In the genomic region with DNA sequence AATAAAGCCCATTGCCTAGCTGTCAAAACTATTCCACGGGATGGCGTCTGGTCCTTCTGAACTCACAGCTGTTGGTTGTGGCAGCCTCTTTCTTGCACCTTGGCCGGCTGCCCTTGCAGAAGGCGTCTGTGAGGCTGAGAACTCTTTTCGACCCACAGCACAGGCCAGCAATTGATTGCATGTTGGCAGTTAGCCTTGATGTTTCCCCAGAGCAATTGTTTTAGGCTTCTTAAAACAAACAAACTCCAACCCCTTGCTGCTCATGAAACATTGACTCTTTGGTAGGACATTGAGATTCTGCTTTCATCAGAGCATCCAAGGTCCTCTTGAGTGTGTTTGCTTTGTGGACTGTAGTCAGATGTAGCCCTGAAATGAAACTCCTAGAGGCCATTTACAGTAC, we compare ENCODE assay signal across 8 mouse cellular contexts. TPM values are rescaled to one million over a fixed set of nuclear protein-coding genes. Genes with fewer than 3 reads are reported as not detected.
DNase-seq lines count a peak whose midpoint lies in the region; ATAC-seq and TF ChIP-seq lines count a peak whose summit lies in the region.
"Had no signal": no experiment of that assay in that cellular context is flagged by ENCODE, and none has a peak within 500 bp of the region (broad histone marks: within the 10 kb centered on the region; RNA-seq: fewer than 3 reads in every experiment).

No protein-coding gene starts in this region.

- intact Hi-C loops in left cerebral cortex, postnatal 25 days (cut with DNase I) = no loop called here

- peak; percentile 85 for DNase-seq in midbrain, postnatal 0 days (ENCODE audit: low spot score)
- no peak for DNase-seq in midbrain, embryonic 10.5 days (ENCODE audit: low spot score)
- peak; percentile 56 to 68 for DNase-seq in frontal cortex, postnatal 10 days (ENCODE audit: low spot score in 2 of 2)
- DNase-seq in heart, postnatal 4 days = peak; percentile 85
- peak; percentile 42 to 66 for DNase-seq in left cerebral cortex, postnatal 25 days (ENCODE audit: low spot score in 2 of 2)
- DNase-seq in stomach, postnatal 0 days (ENCODE audit: low spot score) = no peak

- H3K36me3 ChIP-seq in midbrain, postnatal 0 days (ENCODE audit: insufficient read depth, low read length) = no peaks in the 10 kb centered on the region
- H3K36me3 ChIP-seq in midbrain, embryonic 10.5 days = no peaks in the 10 kb centered on the region
- H3K36me3 ChIP-seq in stomach, postnatal 0 days (ENCODE audit: control insufficient read depth, insufficient read depth, low read length) = no peaks in the 10 kb centered on the region
- no peaks in the 10 kb centered on the region for H3K36me3 ChIP-seq in midbrain, embryonic 13.5 days

- H3K4me3 ChIP-seq in midbrain, postnatal 0 days (ENCODE audit: low read depth, low read length) = no peak overlapping the region
- no peak overlapping the region for H3K4me3 ChIP-seq in midbrain, embryonic 10.5 days
- H3K4me3 ChIP-seq in stomach, postnatal 0 days (ENCODE audit: low read depth, low read length) = no peak overlapping the region
- no peak overlapping the region for H3K4me3 ChIP-seq in midbrain, embryonic 13.5 days (replicated peaks)

- H3K4me1 ChIP-seq in midbrain, postnatal 0 days (ENCODE audit: insufficient read depth, low read length) = no peaks in the 10 kb centered on the region
- no peaks in the 10 kb centered on the region for H3K4me1 ChIP-seq in midbrain, embryonic 10.5 days
- H3K4me1 ChIP-seq in stomach, postnatal 0 days (replicated peaks; ENCODE audit: control insufficient read depth, insufficient read depth) = no peaks in the 10 kb centered on the region; the same call in 1 of the 2 replicates
- H3K4me1 ChIP-seq in midbrain, embryonic 13.5 days (replicated peaks) = no peaks in the 10 kb centered on the region

- no peak for ATAC-seq in midbrain, postnatal 0 days (ENCODE audit: low FRiP score)
- ATAC-seq in stomach, postnatal 0 days (ENCODE audit: low FRiP score, low TSS enrichment) = peak; percentile 57; the same call in 1 of the 2 replicates
- ATAC-seq in midbrain, embryonic 13.5 days = no peak

- no peak; the same call in 1 of the 2 replicates for TF ChIP-seq CTCF in midbrain, postnatal 0 days (IDR thresholded peaks at IDR 0.05)
- TF ChIP-seq CTCF in stomach, postnatal 0 days (IDR thresholded peaks at IDR 0.05; ENCODE audit: low read depth) = no peak; the same call in 1 of the 2 replicates

- no peak for TF ChIP-seq EP300 in stomach, postnatal 0 days (optimal IDR thresholded peaks at IDR 0.05)

- no peaks in the 10 kb centered on the region for H3K9me3 ChIP-seq in midbrain, postnatal 0 days (ENCODE audit: low read length)
- no peaks in the 10 kb centered on the region for H3K9me3 ChIP-seq in midbrain, embryonic 10.5 days (replicated peaks)
- H3K9me3 ChIP-seq in stomach, postnatal 0 days (ENCODE audit: control insufficient read depth, low read length) = no peaks in the 10 kb centered on the region
- no peaks in the 10 kb centered on the region for H3K9me3 ChIP-seq in midbrain, embryonic 13.5 days

- no peak overlapping the region for H3K4me2 ChIP-seq in midbrain, postnatal 0 days (ENCODE audit: low read depth, low read length, poor library complexity, severe bottlenecking)
- no peak overlapping the region for H3K4me2 ChIP-seq in stomach, postnatal 0 days (replicated peaks; ENCODE audit: low read depth)
- no peak overlapping the region for H3K4me2 ChIP-seq in midbrain, embryonic 13.5 days (replicated peaks)

- 74% methylated on average over 5 of the region's 5 CpGs for WGBS in midbrain, postnatal 0 days
- WGBS in midbrain, embryonic 10.5 days = 84% methylated on average over 5 of the region's 5 CpGs
- 35% methylated on average over 5 of the region's 5 CpGs for WGBS in stomach, postnatal 0 days
- 80% methylated on average over 5 of the region's 5 CpGs for WGBS in midbrain, embryonic 13.5 days

- no peaks in the 10 kb centered on the region for H3K27me3 ChIP-seq in midbrain, postnatal 0 days (ENCODE audit: insufficient read depth, low read length)
- H3K27me3 ChIP-seq in midbrain, embryonic 10.5 days (ENCODE audit: low read depth, poor library complexity, severe bottlenecking) = no peaks in the 10 kb centered on the region
- no peaks in the 10 kb centered on the region for H3K27me3 ChIP-seq in stomach, postnatal 0 days (ENCODE audit: control insufficient read depth, insufficient read depth, low read length)
- no peaks in the 10 kb centered on the region for H3K27me3 ChIP-seq in midbrain, embryonic 13.5 days

- no peak overlapping the region for H3K9ac ChIP-seq in midbrain, postnatal 0 days (replicated peaks; ENCODE audit: low read length, poor library complexity, severe bottlenecking)
- no peak overlapping the region for H3K9ac ChIP-seq in stomach, postnatal 0 days (ENCODE audit: low read length)
- H3K9ac ChIP-seq in midbrain, embryonic 13.5 days (replicated peaks) = no peak overlapping the region

- no peak overlapping the region for H3K27ac ChIP-seq in midbrain, postnatal 0 days (ENCODE audit: low read depth, low read length)
- H3K27ac ChIP-seq in midbrain, embryonic 10.5 days (replicated peaks) = no peak overlapping the region
- no peak overlapping the region for H3K27ac ChIP-seq in stomach, postnatal 0 days (replicated peaks)
- no peak overlapping the region for H3K27ac ChIP-seq in midbrain, embryonic 13.5 days

RNA-seq across cellular contexts. Expression of a gene that starts 33.2 kb away (rescaled TPM):
- 1.3 and 1.5 TPM in 2 replicates for total RNA-seq in midbrain, postnatal 0 days (2014; rRNA removed)
- 1.00 and 1.1 TPM in 2 replicates for polyA plus RNA-seq in midbrain, postnatal 0 days (2015; fragmentation: Nextera tagmentation; extraction: Ambion mirVana)
- polyA plus RNA-seq in midbrain, embryonic 10.5 days (2016; fragmentation: Nextera tagmentation; extraction: Ambion mirVana) = 8.1 and 9.9 TPM in 2 replicates
- 1 to 10 TPM; 6.9 to 9.1 TPM for total RNA-seq in heart, postnatal 4 days (2021)
- total RNA-seq in left cerebral cortex, postnatal 25 days (2021) = 1 to 10 TPM; 1.8 to 2.2 TPM
- polyA plus RNA-seq in stomach, postnatal 0 days (2015; fragmentation: Nextera tagmentation; extraction: Ambion mirVana) = 31.6 and 34.3 TPM in 2 replicates
- polyA plus RNA-seq in midbrain, embryonic 13.5 days (2015; fragmentation: Nextera tagmentation; extraction: Ambion mirVana) = 2.5 and 2.6 TPM in 2 replicates

RNA-seq across cellular contexts. Expression of a gene that starts 46.7 kb away (rescaled TPM):
- total RNA-seq in midbrain, postnatal 0 days (2014; rRNA removed) = 150 and 173 TPM in 2 replicates
- polyA plus RNA-seq in midbrain, postnatal 0 days (2015; fragmentation: Nextera tagmentation; extraction: Ambion mirVana) = 199 and 224 TPM in 2 replicates
- polyA plus RNA-seq in midbrain, embryonic 10.5 days (2016; fragmentation: Nextera tagmentation; extraction: Ambion mirVana) = 795 and 858 TPM in 2 replicates
- 100 to 1,000 TPM; 104 to 109 TPM for total RNA-seq in heart, postnatal 4 days (2021)
- total RNA-seq in left cerebral cortex, postnatal 25 days (2021) = 100 to 1,000 TPM; 109 to 111 TPM
- polyA plus RNA-seq in stomach, postnatal 0 days (2015; fragmentation: Nextera tagmentation; extraction: Ambion mirVana) = 208 and 212 TPM in 2 replicates
- polyA plus RNA-seq in midbrain, embryonic 13.5 days (2015; fragmentation: Nextera tagmentation; extraction: Ambion mirVana) = 565 and 592 TPM in 2 replicates

RNA-seq across cellular contexts. Expression of a gene that starts 46.8 kb away (rescaled TPM):
- 0.11 TPM in 1 of 2 replicates, not detected in the other for total RNA-seq in midbrain, postnatal 0 days (2014; rRNA removed)
- 0.06 and 0.12 TPM in 2 replicates for polyA plus RNA-seq in midbrain, postnatal 0 days (2015; fragmentation: Nextera tagmentation; extraction: Ambion mirVana)
- 0.06 and 0.19 TPM in 2 replicates for polyA plus RNA-seq in midbrain, embryonic 10.5 days (2016; fragmentation: Nextera tagmentation; extraction: Ambion mirVana)
- total RNA-seq in heart, postnatal 4 days (2021) = not detected
- under 1 TPM in 1 of 2 experiments, not detected in 1; 0.28 TPM for total RNA-seq in left cerebral cortex, postnatal 25 days (2021)
- 0.05 TPM in 2 replicates for polyA plus RNA-seq in stomach, postnatal 0 days (2015; fragmentation: Nextera tagmentation; extraction: Ambion mirVana)
- 0.07 and 0.23 TPM in 2 replicates for polyA plus RNA-seq in midbrain, embryonic 13.5 days (2015; fragmentation: Nextera tagmentation; extraction: Ambion mirVana)
- polyA plus RNA-seq: small intestine, adult 2 months had no signal

Comparison
In these comparisons a context has a peak if more than half of its experiments do, and no peak if none do; other contexts are left out.
1. DNase-seq: peak in midbrain, postnatal 0 days (single experiment), frontal cortex, postnatal 10 days (2 of 2), heart, postnatal 4 days (single experiment) and left cerebral cortex, postnatal 25 days (2 of 2); none in midbrain, embryonic 10.5 days (single experiment) and stomach, postnatal 0 days (single experiment).